Mouse (Mus musculus) forebrain, embryonic 16.5 days (tissue): ENCODE measurements around the gene Ptprr. TPM values are rescaled to one million over a fixed set of nuclear protein-coding genes. Genes with fewer than 3 reads are reported as not detected.
A peak's percentile ranks its signal among the peaks of the same experiment; 100 is the strongest.

Experiments
- ATAC-seq: fragments of 200-750 bp; cut with Nextera tagmentation; 2 replicates; pipeline ENCODE4 v1.8.0; 2017; ENCODE audit warnings: mild to moderate bottlenecking, moderate library complexity
- H3K27ac ChIP-seq: fragments of 300-500 bp; sonication (generic); 2 replicates; pipeline ENCODE4 v1.5.1; 2014; ENCODE audit warnings: low read length, control low read depth
- H3K27me3 ChIP-seq: fragments of 300-500 bp; sonication (generic); replicated peaks from 2 replicates; pipeline ENCODE4 v1.6.1; 2014; ENCODE audit warnings: low read length; ENCODE audit not compliant: control insufficient read depth, insufficient read depth
- H3K36me3 ChIP-seq: fragments of 300-500 bp; sonication (generic); 2 replicates; pipeline ENCODE4 v1.6.1; 2014; ENCODE audit not compliant: control insufficient read depth, insufficient read depth
- H3K4me1 ChIP-seq: fragments of 300-500 bp; sonication (generic); replicated peaks from 2 replicates; pipeline ENCODE4 v1.6.1; 2014; ENCODE audit warnings: low read length; ENCODE audit not compliant: control insufficient read depth, insufficient read depth
- H3K4me2 ChIP-seq: fragments of 300-500 bp; sonication (generic); 2 replicates; pipeline ENCODE4 v1.6.1; 2014; ENCODE audit warnings: mild to moderate bottlenecking, low read length, control low read depth
- H3K4me3 ChIP-seq: fragments of 300-500 bp; sonication (generic); replicated peaks from 2 replicates; pipeline ENCODE4 v1.5.1; 2014; ENCODE audit warnings: mild to moderate bottlenecking, low read length, control low read depth
- H3K9ac ChIP-seq: fragments of 300-500 bp; sonication (generic); replicated peaks from 2 replicates; pipeline ENCODE4 v1.6.1; 2014; ENCODE audit warnings: low read depth, low read length, control low read depth
- H3K9me3 ChIP-seq: fragments of 300-500 bp; sonication (generic); 2 replicates; pipeline ENCODE4 v1.6.1; 2016; ENCODE audit warnings: low read length; ENCODE audit not compliant: control insufficient read depth
- WGBS: fragments of 180-500 bp; shearing (Covaris S2); extraction: QIAGEN DNeasy Blood & Tissue Kit; methylation state at CpG from one replicate; pipeline ENCODE4 v1.1.7; 2014; 5-methylcytosine and 5-hydroxymethylcytosine counted together
- polyA plus RNA-seq: library from polyadenylated mRNA; unstranded; fragments of >200 nt; fragmentation: Nextera tagmentation; extraction: Ambion mirVana; gene quantifications from 2 replicates; pipeline ENCODE4 v1.2.1, GENCODE M21; 2015

The Ptprr gene
- polyA plus RNA-seq, 1 experiment from 2014 or later = 13.4 TPM

DNA sequence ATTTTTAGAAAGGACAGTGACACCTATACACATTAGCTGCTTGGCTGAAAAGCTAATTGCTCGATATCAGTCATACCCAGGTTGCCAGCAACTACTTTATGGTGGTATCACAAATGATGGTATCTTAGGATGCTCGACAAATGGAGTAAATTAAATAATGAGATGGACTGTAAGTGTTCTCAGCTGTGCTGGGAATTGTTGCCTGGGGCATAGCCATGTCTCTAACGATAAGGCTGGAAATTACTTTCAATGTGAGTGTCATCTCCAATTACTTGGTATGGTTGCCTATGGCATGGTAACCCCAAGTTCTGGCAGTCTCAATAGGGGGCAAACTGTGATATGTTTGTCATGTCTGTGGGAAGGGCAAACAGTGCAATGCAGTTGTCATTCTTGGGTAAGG is 3.1 kb downstream of the Ptprr start:
- H3K4me2 ChIP-seq = no peak overlapping the region
- H3K27ac ChIP-seq = no peak overlapping the region
- 66% methylated on average over 3 of the region's 3 CpGs for WGBS
- H3K9ac ChIP-seq = no peak overlapping the region
- H3K4me3 ChIP-seq = no peak overlapping the region
- no peak for ATAC-seq
- H3K36me3 ChIP-seq = no peaks in the 10 kb centered on the region
- no peaks in the 10 kb centered on the region for H3K27me3 ChIP-seq
- H3K9me3 ChIP-seq = no peaks in the 10 kb centered on the region
- peaks cover 14% of the 10 kb centered on the region for H3K4me1 ChIP-seq

- Histone ChIP-seq H3K36me3 (no peaks in the 10 kb centered on the region), H3K27ac (no peak overlapping the region), H3K9ac (no peak overlapping the region), H3K4me2 (no peak overlapping the region), H3K27me3 (no peaks in the 10 kb centered on the region), H3K4me3 (no peak overlapping the region), H3K9me3 (0 out of 2 replicates have a peak, but pooled peaks cover 3% of the 10 kb centered on the region), H3K4me1 (no peaks in the 10 kb centered on the region)
- WGBS = 73% methylated on average over 1 of the region's 1 CpGs
- peak; percentile 59; the same call in 1 of the 2 replicates for ATAC-seq
These were observed 20.1 kb downstream of the Ptprr start for GRCm38 (mm10) chr10:116038150-116038549.

DNA sequence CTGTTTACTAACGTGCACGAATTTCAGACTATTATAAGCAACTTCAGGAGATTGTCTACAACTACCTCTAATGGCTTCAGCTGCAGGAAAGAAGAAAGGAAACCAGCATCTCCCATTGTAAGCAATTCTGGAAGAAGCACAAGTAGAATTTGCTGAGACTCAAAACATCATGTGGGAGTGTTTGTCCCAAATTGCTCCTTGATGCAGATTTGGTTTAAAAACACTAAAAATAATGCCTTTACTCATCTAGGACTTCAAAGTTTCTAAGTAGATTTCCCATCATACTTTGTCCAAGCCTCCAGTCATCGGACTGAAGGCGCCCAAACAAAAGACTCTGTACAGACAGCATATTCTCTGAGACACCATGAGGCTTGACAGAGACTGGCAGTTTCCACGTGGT is 57.9 kb downstream of the Ptprr start:
- no peaks in the 10 kb centered on the region for H3K36me3 ChIP-seq
- WGBS = 88% methylated on average over 5 of the region's 5 CpGs
- H3K4me1 ChIP-seq = no peaks in the 10 kb centered on the region
- H3K27me3 ChIP-seq = no peaks in the 10 kb centered on the region
- no peaks in the 10 kb centered on the region for H3K9me3 ChIP-seq
- no peak for ATAC-seq
- H3K9ac ChIP-seq = no peak overlapping the region
- no peak overlapping the region for H3K27ac ChIP-seq
- H3K4me3 ChIP-seq = no peak overlapping the region
- H3K4me2 ChIP-seq = no peak overlapping the region

GRCm38 (mm10) chr10:116078636-116079035 is 60.6 kb downstream of the Ptprr start:
- no peak overlapping the region for H3K4me3 ChIP-seq
- no peaks in the 10 kb centered on the region for H3K4me1 ChIP-seq
- H3K9me3 ChIP-seq = no peaks in the 10 kb centered on the region
- 88% methylated on average over 5 of the region's 5 CpGs for WGBS
- H3K4me2 ChIP-seq = no peak overlapping the region
- no peaks in the 10 kb centered on the region for H3K27me3 ChIP-seq
- ATAC-seq = no peak
- no peaks in the 10 kb centered on the region for H3K36me3 ChIP-seq
- H3K27ac ChIP-seq = no peak overlapping the region
- H3K9ac ChIP-seq = no peak overlapping the region

DNA sequence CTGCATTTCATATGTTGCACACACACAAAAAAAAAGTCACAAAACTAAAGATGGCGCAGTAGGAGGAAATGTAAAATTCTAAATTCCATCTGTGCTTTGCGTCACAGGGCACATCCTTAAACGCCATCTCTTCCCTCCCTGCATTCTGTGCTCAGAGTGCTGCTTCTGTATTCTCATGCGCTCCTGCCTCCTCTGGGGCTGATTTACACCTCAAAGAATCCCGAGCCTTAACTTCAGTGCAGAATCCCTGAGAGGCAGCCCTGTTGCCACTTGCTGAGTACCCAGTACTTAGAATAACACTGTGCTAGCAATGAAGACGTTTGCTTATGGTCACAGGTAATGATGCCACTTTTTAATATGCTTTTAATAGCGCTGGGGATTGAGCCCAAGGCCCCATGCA is 61.4 kb downstream of the Ptprr start:
- Histone ChIP-seq H3K36me3 (no peaks in the 10 kb centered on the region), H3K9ac (no peak overlapping the region), H3K9me3 (no peaks in the 10 kb centered on the region), H3K27me3 (no peaks in the 10 kb centered on the region), H3K4me1 (0 out of 2 replicates have a peak, but pooled peaks cover 3% of the 10 kb centered on the region), H3K4me3 (no peak overlapping the region), H3K4me2 (no peak overlapping the region), H3K27ac (no peak overlapping the region)
- 42% methylated on average over 7 of the region's 7 CpGs for WGBS
- ATAC-seq = no peak

DNA sequence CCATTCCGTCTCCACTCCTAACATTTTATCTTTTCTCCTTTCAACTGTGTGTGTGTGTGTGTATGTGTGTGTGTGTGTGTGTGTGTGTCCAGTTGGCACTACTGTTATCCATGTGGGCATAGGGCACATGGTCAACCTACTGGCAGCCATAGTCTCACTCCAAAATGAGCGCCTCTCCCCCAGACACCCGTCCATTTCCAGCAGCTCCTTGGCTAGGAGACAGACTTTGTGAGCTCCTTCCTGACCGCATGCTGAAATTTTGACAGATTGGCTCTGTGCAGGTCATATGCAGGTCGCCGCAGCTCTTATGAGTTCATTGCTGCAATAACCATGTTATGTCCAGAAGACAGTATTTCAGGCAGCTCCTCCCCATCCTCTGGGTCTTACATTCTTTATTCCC is 62.8 kb downstream of the Ptprr start:
- no peaks in the 10 kb centered on the region for H3K36me3 ChIP-seq
- WGBS = 92% methylated on average over 6 of the region's 6 CpGs
- no peaks in the 10 kb centered on the region for H3K9me3 ChIP-seq
- no peak overlapping the region for H3K27ac ChIP-seq
- 0 out of 2 replicates have a peak, but pooled peaks cover 3% of the 10 kb centered on the region for H3K4me1 ChIP-seq
- H3K4me3 ChIP-seq = no peak overlapping the region
- no peaks in the 10 kb centered on the region for H3K27me3 ChIP-seq
- no peak overlapping the region for H3K9ac ChIP-seq
- H3K4me2 ChIP-seq = no peak overlapping the region
- ATAC-seq = no peak

GRCm38 (mm10) chr10:116083965-116084364 is 66.0 kb downstream of the Ptprr start:
- Histone ChIP-seq H3K36me3 (no peaks in the 10 kb centered on the region), H3K9me3 (no peaks in the 10 kb centered on the region), H3K27ac (no peak overlapping the region), H3K4me3 (no peak overlapping the region), H3K4me1 (0 out of 2 replicates have a peak, but pooled peaks cover 3% of the 10 kb centered on the region), H3K9ac (no peak overlapping the region), H3K27me3 (no peaks in the 10 kb centered on the region), H3K4me2 (no peak overlapping the region)
- WGBS = 26% methylated on average over 3 of the region's 3 CpGs
- no peak for ATAC-seq

DNA sequence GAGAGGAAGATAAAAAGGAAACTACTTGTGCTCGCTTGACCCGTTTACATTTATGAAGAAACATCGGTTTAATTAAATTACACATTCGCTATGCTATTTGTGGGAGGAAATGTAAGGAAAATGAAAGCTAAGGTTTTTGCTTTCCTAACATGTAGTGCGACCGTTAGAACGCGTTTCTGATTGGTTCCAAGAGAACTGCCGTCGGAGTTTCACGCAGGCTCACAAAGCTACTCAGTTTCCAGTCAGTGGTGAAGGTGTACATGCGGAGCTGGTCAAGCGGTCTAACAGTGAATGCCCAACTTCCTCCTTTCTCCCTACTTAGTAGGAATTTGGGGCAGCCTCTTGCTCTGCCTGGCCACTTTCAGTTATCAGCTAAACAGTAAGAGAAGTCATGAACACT is 78.5 kb downstream of the Ptprr start:
- no peaks in the 10 kb centered on the region for H3K27me3 ChIP-seq
- H3K27ac ChIP-seq = no peak overlapping the region
- 76% methylated on average over 13 of the region's 13 CpGs for WGBS
- H3K36me3 ChIP-seq = no peaks in the 10 kb centered on the region
- no peak for ATAC-seq
- H3K4me2 ChIP-seq = no peak overlapping the region
- no peak overlapping the region for H3K9ac ChIP-seq
- no peak overlapping the region for H3K4me3 ChIP-seq
- no peaks in the 10 kb centered on the region for H3K4me1 ChIP-seq
- H3K9me3 ChIP-seq = no peaks in the 10 kb centered on the region

DNA sequence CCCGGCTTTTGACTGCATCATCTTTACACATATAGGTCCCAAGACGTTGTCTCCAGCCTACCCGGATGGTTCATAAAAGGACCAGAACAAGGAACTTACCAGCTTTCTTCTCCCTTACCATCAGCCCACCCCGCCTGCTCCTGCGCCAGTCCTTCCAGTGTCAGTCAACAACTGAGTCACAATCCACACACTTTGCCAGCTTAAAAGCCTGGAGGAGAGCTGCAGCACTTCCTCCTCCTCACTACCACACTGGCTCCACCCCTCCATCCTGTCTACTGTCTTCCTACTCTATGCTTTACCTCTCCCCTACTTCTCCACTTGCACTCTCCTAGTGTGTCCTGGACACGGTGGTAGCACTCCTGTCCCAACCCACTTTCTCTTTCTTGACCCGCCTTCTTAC is 80.5 kb downstream of the Ptprr start:
- WGBS = 96% methylated on average over 7 of the region's 7 CpGs
- ATAC-seq = no peak
- Histone ChIP-seq H3K4me3 (no peak overlapping the region), H3K36me3 (no peaks in the 10 kb centered on the region), H3K27ac (no peak overlapping the region), H3K9me3 (no peaks in the 10 kb centered on the region), H3K9ac (no peak overlapping the region), H3K4me2 (no peak overlapping the region), H3K27me3 (no peaks in the 10 kb centered on the region), H3K4me1 (no peaks in the 10 kb centered on the region)

- Histone ChIP-seq H3K36me3 (no peaks in the 10 kb centered on the region), H3K4me2 (no peak overlapping the region), H3K27me3 (no peaks in the 10 kb centered on the region), H3K9me3 (no peaks in the 10 kb centered on the region), H3K4me3 (no peak overlapping the region), H3K9ac (no peak overlapping the region), H3K4me1 (no peaks in the 10 kb centered on the region), H3K27ac (peak overlapping the region; percentile 9)
- ATAC-seq = peak; percentile 74
- 57% methylated on average over 4 of the region's 4 CpGs for WGBS
These were observed 90.2 kb downstream of the Ptprr start for GRCm38 (mm10) chr10:116108176-116108575.
